Mouse (Mus musculus) brain, embryonic 14.5 days (tissue): ENCODE measurements around the gene Car11. TPM values are rescaled to one million over a fixed set of nuclear protein-coding genes. Genes with fewer than 3 reads are reported as not detected.

Experiments
- DNase-seq: peaks from one replicate; pipeline ENCODE4 v3.0.0-alpha.2; 2011; ENCODE audit warnings: low read depth
- CTCF ChIP-seq: fragments of 200-500 bp; IDR thresholded peaks from 2 replicates; pipeline ENCODE4 v1.5.1; 2012; ENCODE audit warnings: inconsistent platforms, mild to moderate bottlenecking, moderate library complexity, borderline replicate concordance; ENCODE audit not compliant: insufficient read depth, insufficient read length; ENCODE audit errors: extremely low read depth
- POLR2A ChIP-seq: fragments of 200-500 bp; IDR thresholded peaks from 2 replicates; pipeline ENCODE4 v1.6.1; 2012; ENCODE audit warnings: mild to moderate bottlenecking, inconsistent platforms, borderline replicate concordance; ENCODE audit not compliant: poor library complexity, insufficient read depth, insufficient read length, severe bottlenecking; ENCODE audit errors: extremely low read depth
- polyA plus RNA-seq: library from polyadenylated mRNA; depleted of rRNA; stranded (reverse); fragments of >200 nt; gene quantifications from 2 replicates; pipeline ENCODE4 v1.2.3, GENCODE M21; 2012

Car11 gene
- polyA plus RNA-seq, 1 experiment, result 81.4 TPM

DNA sequence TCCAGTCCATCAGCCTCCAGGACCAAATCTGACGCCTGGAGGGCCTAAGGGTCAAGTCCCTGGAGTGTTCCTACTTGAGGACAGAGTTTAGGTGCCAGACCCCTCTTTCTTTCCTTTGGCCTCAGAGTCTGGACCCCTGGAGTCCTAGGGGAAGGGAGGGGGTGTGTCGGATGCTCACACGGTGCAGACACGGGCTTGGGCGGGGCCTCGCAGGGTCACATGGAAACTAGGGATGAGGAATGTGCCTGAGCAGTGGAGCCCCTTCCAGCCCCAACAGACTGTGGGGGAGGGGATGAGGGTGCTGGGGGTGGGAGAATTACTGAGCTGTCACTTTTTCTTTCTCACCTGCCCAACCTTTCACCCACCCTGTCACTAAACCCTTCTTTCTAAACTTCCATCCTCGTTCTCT is 6.2 kb downstream of the Car11 start:
- TF ChIP-seq POLR2A (no peak), CTCF (no peak)
- peak; percentile 41 for DNase-seq

GRCm38 (mm10) chr7:45706721-45707241 is 7.1 kb downstream of the Car11 start:
- peak; percentile 86 for DNase-seq
- TF ChIP-seq POLR2A, result peak; percentile 52; the same call in 1 of the 2 replicates
- no peak for TF ChIP-seq CTCF

GRCm38 (mm10) chr7:45707375-45707967 is 7.8 kb downstream of the Car11 start:
- peak; percentile 94 for DNase-seq
- no peak for TF ChIP-seq POLR2A
- no peak for TF ChIP-seq CTCF

DNA sequence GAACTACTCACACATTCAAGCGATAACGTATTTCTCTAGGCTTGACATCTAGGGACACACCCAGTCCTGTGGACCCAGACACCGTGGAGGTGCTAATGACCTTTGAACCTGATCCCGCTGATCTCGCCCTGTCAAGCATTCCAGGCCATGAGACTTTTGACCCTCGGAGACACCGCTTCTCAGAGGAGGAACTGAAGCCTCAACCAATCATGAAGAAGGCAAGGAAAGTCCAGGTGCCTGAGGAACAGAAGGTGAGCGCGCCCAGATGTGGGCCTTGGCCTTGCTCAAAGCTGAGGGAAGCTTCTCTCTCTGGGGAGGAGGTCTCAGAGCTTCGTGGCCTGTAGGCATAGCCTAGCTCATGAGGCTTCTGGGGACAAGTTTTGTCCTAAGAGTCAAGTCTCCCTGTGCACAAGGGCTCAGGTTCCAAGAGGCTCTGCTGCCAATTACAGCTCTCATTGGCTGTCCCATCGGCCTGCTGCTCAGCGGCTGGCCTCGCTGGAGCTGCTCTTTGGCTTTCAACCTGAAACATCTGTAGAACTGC is 8.6 kb downstream of the Car11 start:
- TF ChIP-seq CTCF (no peak), POLR2A (no peak)
- DNase-seq, result no peak

DNA sequence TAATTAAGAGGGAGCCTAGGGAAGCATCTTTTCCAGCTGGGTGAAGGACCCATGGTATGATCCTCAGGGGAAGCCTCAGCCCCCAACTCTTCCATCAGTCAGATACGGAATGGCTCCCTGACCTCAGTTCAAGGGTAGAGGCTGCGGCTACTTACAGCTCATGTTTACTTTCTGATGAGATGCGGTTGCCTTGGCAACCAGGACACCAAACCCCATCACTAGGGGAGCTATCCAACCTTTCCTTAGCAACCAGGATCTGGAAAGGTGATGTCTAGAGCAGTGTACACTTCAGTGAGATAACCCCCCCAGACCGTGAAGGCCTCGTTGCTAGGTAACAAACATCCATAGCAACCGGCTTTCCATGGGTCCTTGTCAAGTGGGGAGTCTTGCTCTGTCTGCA is 9.4 kb downstream of the Car11 start:
- peak; percentile 89 for DNase-seq
- TF ChIP-seq POLR2A (no peak), CTCF (no peak)

DNA sequence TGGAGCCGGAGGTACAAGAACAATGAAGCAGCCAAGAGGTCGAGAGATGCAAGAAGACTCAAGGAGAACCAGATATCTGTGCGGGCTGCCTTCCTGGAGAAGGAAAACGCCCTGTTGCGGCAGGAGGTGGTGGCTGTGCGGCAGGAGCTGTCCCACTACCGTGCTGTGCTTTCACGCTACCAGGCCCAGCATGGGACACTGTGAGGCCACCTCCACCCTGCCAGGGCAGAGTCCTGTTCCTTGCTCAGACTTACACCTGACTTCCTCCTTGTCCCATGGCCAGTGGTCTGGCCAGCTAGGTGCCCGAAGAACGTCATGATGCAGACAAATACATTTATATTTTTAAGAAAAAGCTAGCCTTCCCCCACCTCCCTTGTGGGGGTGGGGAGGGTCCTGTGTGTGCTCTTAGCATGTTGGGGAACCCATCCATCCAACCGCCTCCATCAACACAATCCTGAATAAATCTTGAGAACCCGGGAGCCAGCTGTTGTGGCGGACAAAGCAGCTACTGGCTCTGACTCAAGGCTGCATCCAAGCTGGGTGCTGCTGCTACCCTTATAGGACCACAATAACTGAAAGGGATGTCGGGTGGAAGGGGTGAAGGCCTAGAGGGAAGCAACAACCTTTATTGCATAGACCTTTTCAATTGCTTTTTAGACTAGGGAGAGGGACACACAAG is 10.2 kb downstream of the Car11 start:
- DNase-seq, result no peak
- TF ChIP-seq CTCF, result no peak
- TF ChIP-seq POLR2A, result no peak

DNA sequence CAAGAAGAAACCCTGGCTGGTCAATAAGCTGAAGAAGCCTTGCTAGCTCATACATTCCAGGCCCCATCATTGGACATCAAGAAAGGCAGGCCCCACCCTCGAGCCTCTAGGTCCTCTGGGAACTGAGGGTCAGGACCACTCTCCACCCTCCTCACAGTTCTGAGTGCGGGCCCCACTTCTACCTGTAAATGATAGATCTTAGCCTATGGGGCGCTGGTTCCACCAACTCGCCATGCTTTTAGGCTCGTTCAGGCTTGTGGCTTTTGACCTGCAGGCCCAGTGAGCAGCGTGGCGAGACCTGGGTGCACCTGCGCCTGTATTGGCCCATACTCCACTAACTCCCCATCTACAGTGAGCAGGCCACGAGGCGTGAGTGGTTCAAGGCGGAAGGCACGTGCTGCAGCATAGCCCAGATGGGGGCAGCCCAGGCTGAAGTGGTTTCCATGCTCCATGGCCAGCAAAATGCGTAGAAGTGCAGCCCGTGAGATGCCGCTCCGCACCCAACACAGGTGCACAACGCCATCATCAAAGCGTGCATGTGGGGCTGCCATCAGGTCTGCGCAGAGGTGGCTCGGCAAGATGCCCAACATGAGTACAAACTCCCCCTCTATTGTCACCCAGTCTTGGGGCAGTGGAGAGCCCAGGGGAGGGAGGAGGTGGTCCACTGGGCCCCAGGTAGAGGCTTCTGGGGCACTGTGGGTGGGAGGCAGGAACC is 11.0 kb downstream of the Car11 start:
- DNase-seq, result no peak
- no peak for TF ChIP-seq CTCF
- no peak for TF ChIP-seq POLR2A

- DNase-seq, result no peak
- no peak for TF ChIP-seq CTCF
- TF ChIP-seq POLR2A, result no peak
Observed at GRCm38 (mm10) chr7:45711316-45712021, 11.8 kb downstream of the Car11 start.

GRCm38 (mm10) chr7:45712022-45712757 is 12.5 kb downstream of the Car11 start:
- DNase-seq, result no peak

DNA sequence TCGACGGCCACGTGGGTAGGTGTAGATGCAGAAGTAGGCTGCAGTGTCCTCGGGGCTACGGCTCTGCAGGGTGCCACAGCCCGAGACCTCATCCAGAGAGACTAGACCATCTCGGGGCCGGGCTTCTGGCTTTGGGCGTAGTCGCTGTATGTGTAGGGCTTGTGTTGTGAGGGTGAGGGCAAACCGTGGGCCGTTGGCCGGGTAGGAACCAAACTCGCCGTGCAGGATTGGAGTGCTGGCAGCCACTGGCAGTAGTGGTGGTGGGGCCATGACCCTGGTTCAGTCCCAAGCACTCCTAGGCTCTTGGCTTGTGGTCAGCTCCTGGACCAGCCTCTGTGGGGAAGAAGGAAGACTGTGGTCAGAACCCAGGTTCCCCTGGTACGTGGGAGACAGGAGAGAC is 13.8 kb downstream of the Car11 start:
- TF ChIP-seq CTCF, result no peak
- no peak for TF ChIP-seq POLR2A
- no peak for DNase-seq

More at GRCm38 (mm10) chr7:45712022-45712757, 12.5 kb downstream of the Car11 start:
- TF ChIP-seq CTCF (no peak), POLR2A (no peak)
